Mouse (Mus musculus) layer of hippocampus, adult 9-10 months (tissue): ENCODE results near the gene Wdr70.
A peak's percentile ranks its signal among the peaks of the same experiment; 100 is the strongest.
"Not testable (repeated sequence)": the region's sequence is repeated elsewhere in the genome, so short reads cannot be mapped to it uniquely, and the experiment has no call there.

Experiments used
- DNase-seq: peaks from one replicate; pipeline ENCODE4 v3.0.0; 2022; ENCODE audit warnings: low spot score

Gene Wdr70

GRCm38 (mm10) chr15:8098774-8099749 lies at the start of gene Wdr70:
Wdr70 (minus strand) TSS chr15:8099209.
- DNase-seq, result peak; percentile 95

GRCm38 (mm10) chr15:8135606-8136005 lies 36.6 kb upstream of the Wdr70 start:
- no peak for DNase-seq

- no peak for DNase-seq
Observed at GRCm38 (mm10) chr15:8131761-8132160, 32.8 kb upstream of the Wdr70 start.

DNA sequence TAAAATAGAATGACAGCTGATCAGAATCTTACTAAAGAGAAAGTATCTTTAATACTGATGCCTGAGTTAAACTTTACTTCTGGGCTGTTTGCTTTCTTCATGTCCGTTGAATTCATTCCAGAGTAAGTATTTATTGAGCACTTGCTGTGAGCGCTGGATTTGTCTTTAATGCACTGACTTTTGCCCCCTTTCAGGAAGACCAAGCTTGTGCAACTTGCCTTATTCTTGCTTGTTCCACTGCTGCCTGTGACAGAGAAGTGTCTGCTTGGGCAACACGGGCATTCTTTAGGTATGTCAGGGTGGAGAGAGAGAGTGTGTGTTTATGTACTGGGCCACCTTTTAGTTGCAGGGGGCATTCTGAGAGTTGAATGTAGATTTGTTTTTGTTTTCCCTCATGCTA lies 32.3 kb upstream of the Wdr70 start:
- DNase-seq, result no peak

DNA sequence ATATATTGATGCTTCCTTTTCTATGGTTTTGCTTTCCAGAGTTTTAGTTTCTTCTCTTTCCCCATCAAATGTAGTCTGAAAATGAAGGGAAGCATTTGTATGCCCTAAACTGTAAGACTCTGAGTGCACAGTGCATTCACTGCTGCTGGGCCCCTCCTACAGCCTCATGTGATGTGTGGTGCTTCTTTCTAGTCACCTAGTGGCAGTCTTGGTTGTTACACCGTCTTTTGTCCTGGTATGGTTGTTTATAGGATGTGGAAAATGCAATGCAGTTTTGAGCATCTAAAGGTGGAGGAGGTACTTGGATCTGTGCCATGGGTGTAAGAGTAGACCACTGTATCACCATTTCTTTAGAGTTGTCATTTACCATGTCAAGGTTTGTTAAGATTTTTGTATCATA lies 30.3 kb upstream of the Wdr70 start:
- no peak for DNase-seq

- DNase-seq, result no peak
Observed at GRCm38 (mm10) chr15:8109782-8110181, 10.8 kb upstream of the Wdr70 start.

- peak; percentile 63 for DNase-seq
Observed at GRCm38 (mm10) chr15:8108966-8109743, 10.1 kb upstream of the Wdr70 start, which contains the start of gene Nup155. Nup155 (plus strand) TSS chr15:8109273.

DNA sequence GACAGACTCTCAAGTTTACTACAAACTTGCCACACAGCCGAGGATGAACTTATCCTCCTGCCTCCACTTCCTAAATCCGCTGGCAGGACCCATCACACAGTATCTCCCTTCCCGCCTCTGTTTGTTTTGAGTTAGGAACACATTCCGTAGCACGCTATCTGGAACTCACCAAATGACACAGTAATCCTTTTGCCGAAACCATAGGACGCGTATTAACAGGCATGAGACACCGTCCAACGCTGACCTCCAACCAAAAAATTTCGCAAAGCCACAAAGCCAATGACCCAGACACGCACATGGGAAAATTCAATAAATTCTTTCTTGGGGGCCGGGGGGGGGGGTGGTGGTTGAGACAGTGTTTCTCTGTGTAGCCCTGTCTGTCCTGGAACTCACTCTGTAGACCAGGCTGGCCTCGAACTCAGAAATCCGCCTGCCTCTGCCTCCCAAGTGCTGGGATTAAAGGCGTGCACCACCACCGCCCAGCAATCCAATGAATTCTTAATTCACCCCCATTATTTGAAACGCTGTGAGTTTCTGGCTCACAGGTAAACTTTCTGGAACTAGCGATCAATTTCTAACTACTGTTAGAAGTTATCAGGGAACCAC lies 9.5 kb upstream of the Wdr70 start:
- no peak for DNase-seq

DNA sequence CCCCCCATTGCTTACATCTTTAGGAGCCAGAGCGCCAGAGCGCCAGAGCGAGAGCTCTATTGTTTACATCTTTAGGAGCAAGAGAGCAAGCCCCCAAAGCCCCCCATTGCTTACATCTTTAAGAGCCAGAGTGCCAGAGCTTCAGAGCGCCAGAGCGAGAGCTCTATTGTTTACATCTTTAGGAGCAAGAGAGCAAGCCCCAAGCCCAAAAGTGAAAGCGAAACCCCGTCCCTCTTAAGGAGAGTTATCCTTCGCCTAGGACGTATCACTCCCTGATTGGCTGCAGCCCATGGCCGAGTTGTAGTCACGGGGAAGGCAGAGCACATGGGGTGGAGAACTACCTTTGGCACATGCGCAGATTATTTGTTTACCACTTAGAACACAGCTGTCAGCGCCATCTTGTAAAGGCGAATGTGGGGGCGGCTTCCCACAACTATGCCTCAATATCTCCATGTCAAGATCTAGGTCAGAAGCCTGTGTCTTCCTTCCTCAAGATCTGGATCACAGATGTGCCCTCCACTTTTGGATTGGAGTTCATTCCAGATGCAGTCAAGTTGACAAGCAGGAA lies 3.0 kb upstream of the Wdr70 start:
- DNase-seq, result not testable (repeated sequence)

DNA sequence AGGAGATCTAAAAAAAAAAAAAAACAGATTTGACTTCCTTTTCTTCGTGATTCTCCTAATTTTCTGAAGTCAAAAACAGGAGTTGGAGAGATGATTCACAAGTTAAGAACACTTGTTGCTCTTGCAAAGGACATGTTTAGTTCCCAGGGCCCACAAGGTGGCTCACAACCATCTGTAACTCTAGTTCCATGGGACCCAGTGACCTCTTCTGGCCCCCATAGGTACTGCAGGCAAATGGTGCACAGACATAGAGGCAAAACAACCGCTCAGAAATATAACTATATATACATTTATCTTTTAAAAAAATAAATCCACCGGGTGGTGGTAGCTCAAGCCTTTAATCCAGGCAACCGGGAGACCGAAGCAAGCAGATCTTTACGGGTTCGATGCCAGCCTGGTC lies 1.2 kb downstream of the Wdr70 start:
- no peak for DNase-seq

DNA sequence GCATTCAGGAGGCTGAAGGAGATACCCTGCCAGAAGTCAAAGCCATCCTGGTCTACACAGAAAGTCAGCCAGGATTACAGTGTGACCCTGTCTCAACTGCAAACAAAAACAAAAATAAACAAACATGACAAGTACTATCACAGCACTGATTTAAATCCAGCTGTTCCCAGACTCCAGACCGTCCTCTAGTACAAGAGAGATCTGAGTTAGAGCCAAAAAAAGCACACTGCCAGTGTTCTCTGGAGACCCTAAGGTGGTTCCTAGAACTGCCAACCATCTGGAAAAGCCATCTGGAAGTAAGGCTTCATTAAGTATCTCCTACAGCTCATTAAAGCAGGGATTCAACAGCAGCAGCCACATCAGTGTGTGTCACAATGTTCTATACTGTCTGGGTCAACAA lies 6.3 kb downstream of the Wdr70 start:
- not testable (repeated sequence) for DNase-seq

DNA sequence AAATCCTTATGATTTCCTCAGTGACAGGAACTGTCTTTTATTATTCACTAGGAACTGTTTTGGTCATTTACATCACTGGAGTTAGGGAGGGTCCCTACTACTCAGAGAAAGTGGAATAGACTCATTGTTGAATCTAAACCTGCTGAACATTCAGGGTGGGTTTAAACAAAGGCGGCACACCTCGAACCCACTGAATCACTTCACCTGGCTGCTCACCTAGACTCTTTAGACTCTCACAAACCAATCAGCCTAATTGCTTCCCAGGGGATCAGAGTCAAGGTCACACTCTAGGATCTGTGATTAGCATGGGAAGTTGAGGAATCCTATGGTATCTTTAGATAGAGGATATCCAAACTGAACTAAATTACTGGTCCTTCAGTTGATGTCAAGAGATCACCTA lies 8.3 kb downstream of the Wdr70 start:
- no peak for DNase-seq

DNA sequence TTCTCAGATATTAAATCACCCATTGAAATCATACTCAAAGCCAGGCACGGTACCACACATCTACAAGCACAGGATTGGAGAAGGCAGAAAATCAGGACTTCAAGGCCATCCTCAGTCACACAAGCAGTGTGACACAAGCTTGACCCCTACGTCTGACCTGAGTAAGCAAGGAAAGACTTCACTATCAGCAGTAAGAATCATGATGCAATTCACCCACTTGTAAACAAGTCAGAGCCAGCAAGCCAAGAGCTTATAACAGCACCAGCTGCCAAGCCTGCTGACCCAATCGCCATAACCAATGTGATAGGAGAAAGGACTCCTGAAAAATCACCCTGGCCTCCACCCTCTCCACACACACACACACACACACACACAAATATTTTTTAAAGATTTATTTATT lies 10.3 kb downstream of the Wdr70 start:
- DNase-seq, result no peak

- DNase-seq, result no peak
Observed at GRCm38 (mm10) chr15:8087293-8087692, 11.7 kb downstream of the Wdr70 start.

DNA sequence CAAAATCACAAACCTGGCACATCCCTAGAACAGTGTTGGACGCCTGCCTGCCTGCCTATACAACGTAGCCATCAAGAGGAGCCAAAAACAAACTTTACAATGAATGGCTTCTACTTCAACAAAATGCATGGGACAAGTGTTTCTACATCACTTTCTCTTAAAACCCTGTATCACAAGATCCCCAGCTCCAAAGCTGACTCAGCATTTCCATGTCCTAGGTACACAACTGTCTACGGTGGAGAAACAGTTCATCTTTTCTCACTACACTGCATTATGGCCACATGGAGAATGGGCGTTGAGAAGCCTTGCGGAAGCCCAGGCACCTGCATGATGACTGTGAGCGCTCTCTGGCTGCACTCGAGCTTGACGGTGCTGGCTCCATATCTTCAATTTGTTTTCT lies 16.9 kb downstream of the Wdr70 start:
- no peak for DNase-seq

DNA sequence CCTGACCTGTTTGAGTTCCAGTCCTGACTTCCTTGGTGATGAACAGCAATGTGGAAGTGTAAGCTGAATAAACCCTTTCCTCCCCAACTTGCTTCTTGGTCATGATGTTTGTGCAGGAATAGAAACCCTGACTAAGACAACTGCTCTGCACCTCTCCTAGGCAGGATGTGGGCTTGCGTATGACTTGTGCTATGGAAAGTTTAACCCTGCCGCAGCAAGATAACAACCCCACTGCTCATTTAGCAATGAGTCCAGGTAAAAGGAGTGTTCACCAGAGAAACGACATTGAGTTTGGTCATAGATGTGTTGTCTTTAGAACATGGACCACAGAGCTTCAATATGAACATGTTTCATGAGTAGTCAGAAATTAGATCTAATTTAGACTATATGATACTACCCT lies 25.9 kb downstream of the Wdr70 start:
- not testable (repeated sequence) for DNase-seq

DNA sequence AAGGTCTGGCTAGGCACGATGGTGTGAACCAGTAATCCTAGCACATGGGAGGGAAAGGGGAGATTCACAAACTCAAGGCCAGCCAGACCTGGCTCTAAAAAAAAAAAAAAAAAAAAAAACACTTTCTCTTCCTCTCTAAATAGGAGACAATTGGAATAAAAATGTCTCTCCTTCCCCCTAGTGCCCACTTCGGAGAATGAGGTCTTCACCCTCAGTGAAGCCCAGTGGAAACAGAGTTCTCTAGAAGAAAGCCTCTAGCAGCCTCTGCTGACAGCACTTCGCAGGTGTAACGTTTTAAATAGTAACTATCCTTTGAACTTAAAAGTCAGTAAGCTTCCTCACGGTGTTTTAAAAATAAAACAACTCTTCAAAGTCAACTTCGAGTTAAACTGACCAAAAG lies 33.8 kb downstream of the Wdr70 start:
- no peak for DNase-seq

DNA sequence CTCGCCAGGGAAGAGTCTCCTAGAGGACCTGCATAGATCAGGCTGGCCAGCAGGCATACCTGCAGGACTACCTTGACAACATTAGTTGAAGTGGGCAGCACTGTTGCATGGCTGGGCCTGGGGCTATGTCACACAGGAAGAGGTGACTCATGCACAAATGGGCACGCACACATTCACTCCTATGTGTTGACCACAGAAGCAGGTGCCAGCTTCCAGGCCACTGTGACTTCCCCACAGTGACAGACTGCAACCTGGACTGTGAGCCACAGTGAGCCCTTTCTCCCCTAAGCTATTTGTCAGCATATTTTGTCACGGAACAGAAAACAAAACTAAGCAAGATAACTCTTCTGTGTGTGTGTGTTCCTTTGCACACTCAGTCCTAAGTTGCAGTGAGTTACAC lies 47.8 kb downstream of the Wdr70 start:
- DNase-seq, result no peak

DNA sequence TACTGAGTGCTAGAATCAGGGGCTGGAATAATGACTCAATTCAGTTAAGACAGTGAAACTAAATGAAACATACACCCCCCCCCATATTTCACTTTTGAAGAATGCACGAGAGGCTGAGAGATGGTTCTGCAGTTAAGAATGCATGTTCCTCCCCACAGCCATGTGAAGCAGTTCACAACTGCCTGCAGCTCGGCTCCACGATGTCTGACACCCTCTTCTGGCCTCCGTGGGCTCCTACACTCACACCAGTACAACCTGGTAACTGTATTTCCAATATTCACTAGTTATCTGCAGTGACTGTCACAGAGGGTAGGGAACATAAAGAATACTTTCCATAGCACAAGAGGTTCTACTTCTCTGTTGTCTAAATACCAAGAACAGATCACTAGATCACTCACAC lies 59.2 kb downstream of the Wdr70 start:
- DNase-seq, result no peak

DNA sequence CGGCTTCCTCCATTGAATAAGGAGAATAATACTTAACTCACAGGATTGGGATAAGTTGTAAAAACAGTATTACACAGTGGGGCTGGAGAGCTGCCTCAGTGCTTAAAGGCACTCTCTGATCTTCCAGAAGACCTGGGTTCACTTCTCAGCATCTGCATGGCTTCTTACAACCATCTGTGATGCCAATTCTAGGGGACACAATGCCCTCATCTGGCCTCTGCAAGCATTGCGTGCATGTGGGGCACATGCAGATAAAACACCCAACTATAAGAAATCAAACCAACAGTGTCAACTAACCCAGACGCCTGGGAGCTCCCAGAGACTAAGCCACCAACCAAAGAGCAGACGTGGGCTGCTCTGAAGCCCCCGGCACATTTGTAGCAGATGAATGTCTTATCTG lies 60.6 kb downstream of the Wdr70 start:
- DNase-seq, result no peak

DNA sequence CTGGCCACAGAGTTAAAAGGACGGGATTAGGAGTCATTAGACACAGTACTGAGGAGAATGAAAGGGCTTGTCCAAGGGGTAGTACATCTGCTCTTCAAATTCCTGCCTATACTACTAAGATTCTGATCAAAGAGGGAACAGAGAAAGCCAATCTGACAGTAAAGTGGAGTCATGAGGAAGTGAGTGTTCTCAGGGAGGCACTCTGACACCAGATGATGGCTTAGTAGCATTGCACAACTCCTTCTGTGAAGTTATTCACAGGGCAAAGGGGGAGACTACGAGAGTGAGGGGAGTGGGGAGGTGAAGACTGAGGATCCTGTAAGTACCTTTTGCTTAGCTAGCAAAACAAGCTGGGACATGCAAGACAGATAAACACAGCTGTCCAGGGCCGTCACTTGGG lies 61.2 kb downstream of the Wdr70 start:
- DNase-seq, result no peak

DNA sequence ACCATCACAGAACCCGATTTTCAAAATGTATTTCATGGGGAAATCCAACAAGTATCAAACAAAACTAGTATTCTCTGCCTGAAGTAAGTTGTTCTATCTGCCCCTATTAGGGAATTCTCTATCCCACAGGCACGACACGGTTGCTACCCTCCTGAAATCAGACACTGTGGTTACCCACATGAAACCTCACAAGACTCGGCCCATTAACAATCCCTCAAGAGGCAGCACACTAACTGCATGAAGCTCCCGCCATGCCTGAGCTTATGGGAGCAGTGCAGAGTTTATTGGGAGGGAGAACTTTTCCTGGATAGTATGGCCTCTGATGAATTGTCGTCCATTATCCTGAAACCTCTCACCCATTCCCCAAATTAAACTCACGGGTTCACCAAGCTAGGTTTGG lies 67.8 kb downstream of the Wdr70 start:
- DNase-seq, result no peak
